Mouse (Mus musculus) testis, adult 2 months (tissue): ENCODE data around the gene Cd300a. TPM values are rescaled to one million over a fixed set of nuclear protein-coding genes. Genes with fewer than 3 reads are reported as not detected.

Source experiments
- H3K27ac ChIP-seq: fragments of 200-500 bp; 2 replicates; pipeline ENCODE4 v1.5.1; 2012; ENCODE audit warnings: low read depth, low read length; ENCODE audit not compliant: control insufficient read depth, insufficient read depth
- H3K27me3 ChIP-seq: fragments of 200-500 bp; 2 replicates; pipeline ENCODE4 v1.6.1; 2012; ENCODE audit warnings: mild to moderate bottlenecking, low read length, moderate library complexity; ENCODE audit not compliant: control insufficient read depth, insufficient read depth
- H3K36me3 ChIP-seq: fragments of 200-500 bp; 2 replicates; pipeline ENCODE4 v1.6.1; 2012; ENCODE audit warnings: mild to moderate bottlenecking, low read length; ENCODE audit not compliant: control insufficient read depth, insufficient read depth
- H3K4me1 ChIP-seq: fragments of 200-500 bp; 2 replicates; pipeline ENCODE4 v1.6.1; 2012; ENCODE audit warnings: low read length; ENCODE audit not compliant: control insufficient read depth, insufficient read depth
- H3K4me3 ChIP-seq: fragments of 200-500 bp; 2 replicates; pipeline ENCODE4 v1.5.1; 2012; ENCODE audit warnings: low read depth, mild to moderate bottlenecking, low read length, moderate library complexity, mixed read lengths; ENCODE audit not compliant: control insufficient read depth
- CTCF ChIP-seq: fragments of 200-500 bp; IDR thresholded peaks from 2 replicates; pipeline ENCODE4 v1.5.1; 2012; ENCODE audit warnings: low read depth, mild to moderate bottlenecking, inconsistent platforms, low read length, moderate library complexity; ENCODE audit not compliant: control insufficient read depth, insufficient read depth, insufficient replicate concordance
- POLR2A ChIP-seq: fragments of 200-500 bp; IDR thresholded peaks from 2 replicates; pipeline ENCODE4 v1.6.1; 2012; ENCODE audit warnings: low read depth, mild to moderate bottlenecking, inconsistent platforms, low read length, moderate library complexity; ENCODE audit not compliant: control insufficient read depth
- polyA plus RNA-seq: library from polyadenylated mRNA; depleted of rRNA; stranded (reverse); fragments of >200 nt; gene quantifications from 2 replicates; pipeline ENCODE4 v1.2.3, GENCODE M21; 2012

Gene Cd300a
- polyA plus RNA-seq, 1 experiment: 0.17 TPM

DNA sequence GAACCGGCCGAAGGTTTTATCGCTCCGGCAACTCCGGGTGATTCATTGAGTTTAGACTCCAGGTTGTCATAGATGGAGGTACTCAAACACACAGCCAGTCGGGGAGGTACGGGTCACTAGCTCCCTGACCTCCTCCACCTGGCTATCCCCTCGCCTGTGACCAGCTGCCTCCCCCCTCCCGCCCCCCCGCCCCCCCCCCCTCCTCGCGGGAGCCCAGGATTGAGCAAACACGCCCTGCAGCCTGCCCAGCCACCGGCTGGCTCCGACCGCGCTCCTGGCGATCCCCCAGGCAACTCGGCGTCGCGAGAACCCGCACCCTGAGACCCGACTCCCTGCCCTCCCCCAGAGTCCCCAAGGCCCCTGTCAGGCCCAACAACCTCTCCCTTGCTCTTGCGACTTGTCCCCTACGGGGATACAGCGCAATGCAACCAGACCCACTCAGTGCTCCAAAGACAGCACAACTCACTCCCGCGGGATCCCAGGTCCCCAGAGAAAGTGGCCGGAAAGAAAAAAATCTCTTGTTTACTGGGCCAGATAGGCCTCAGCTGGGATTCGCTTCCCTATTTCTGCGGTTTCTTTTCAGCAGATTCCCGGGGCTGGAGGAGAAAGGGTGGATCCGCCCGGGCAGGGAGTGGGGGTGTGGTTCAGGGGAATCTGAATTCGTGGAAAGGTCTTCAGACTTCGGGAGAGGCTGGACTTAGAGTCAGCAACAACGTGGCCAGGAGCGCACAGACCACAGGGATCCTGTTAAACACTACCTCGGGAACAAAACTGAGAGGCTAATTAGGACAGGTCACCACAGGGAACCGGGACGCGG lies 39.2 kb upstream of the Cd300a start, which contains the start of gene Gprc5c:
TSS of gene Gprc5c (plus strand) at position 701 of the 817 bp plus-strand sequence.
- Histone ChIP-seq H3K27ac (no peak within 1 kb of the TSS), H3K4me3 (peak within 1 kb of the TSS; percentile 41), H3K4me1 (peaks cover 12% of the 10 kb centered on the region), H3K36me3 (no peaks in the 10 kb centered on the region), H3K27me3 (no peaks in the 10 kb centered on the region; the same call in none of the 2 replicates)
- TF ChIP-seq CTCF (no peak), POLR2A (no peak)

DNA sequence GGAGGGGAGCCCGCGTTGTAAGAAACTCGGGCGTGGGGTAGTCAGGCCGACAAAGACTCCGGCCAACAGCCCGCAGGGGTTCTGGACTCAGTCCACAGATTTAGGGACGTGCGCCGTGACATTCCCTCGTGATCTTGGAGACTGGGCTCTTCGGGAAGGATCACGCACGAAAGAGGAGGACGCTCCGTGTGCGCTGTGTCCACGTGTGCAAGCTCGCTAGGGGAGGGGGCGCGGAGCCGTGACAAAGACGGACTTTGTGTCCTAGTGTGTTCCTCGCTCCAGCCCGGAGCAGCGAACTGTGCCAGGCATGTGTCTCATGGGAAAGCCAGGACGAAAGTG lies 38.6 kb upstream of the Cd300a start:
- Histone ChIP-seq H3K27ac (no peak overlapping the region), H3K36me3 (no peaks in the 10 kb centered on the region), H3K27me3 (no peaks in the 10 kb centered on the region; the same call in none of the 2 replicates), H3K4me1 (peaks cover 12% of the 10 kb centered on the region), H3K4me3 (peak overlapping the region; percentile 41)
- TF ChIP-seq CTCF: no peak
- TF ChIP-seq POLR2A: no peak

DNA sequence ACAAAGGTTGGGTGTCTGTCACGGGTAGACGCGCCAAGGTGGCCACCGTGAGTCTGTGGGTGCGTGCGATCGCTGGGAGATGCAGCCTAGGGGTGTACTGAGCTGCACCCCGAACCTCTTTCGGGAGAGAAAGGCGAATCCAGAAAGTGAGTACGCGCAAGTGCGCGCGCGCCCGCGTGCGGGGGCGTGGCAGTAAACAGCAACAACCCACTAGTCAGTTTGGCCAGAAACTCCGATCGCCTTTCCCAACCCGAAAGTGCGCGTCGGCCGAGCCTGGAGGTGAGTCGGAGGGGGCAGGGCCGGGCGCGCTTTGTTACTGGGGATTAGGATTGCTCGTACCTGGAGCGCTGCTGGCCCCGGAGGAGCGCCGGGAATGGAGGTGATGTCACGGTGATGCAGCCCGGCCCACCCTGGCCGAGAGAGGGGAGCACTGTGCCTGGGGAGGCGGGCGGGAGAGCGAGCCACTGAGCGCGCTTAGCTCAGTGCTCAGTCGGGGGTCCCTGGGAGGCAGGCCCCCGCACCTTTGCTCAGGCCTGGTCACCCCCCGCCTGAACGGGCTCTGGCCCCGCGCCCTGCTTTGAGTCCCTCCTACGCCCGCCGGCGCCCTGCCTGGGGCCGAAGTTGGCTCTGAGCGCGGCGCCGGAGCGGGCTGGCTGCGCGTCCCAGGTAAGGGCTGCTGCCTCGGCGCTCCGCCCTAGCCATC lies 38.1 kb upstream of the Cd300a start:
- TF ChIP-seq POLR2A (no peak), CTCF (no peak)
- peaks cover 12% of the 10 kb centered on the region for H3K4me1 ChIP-seq

DNA sequence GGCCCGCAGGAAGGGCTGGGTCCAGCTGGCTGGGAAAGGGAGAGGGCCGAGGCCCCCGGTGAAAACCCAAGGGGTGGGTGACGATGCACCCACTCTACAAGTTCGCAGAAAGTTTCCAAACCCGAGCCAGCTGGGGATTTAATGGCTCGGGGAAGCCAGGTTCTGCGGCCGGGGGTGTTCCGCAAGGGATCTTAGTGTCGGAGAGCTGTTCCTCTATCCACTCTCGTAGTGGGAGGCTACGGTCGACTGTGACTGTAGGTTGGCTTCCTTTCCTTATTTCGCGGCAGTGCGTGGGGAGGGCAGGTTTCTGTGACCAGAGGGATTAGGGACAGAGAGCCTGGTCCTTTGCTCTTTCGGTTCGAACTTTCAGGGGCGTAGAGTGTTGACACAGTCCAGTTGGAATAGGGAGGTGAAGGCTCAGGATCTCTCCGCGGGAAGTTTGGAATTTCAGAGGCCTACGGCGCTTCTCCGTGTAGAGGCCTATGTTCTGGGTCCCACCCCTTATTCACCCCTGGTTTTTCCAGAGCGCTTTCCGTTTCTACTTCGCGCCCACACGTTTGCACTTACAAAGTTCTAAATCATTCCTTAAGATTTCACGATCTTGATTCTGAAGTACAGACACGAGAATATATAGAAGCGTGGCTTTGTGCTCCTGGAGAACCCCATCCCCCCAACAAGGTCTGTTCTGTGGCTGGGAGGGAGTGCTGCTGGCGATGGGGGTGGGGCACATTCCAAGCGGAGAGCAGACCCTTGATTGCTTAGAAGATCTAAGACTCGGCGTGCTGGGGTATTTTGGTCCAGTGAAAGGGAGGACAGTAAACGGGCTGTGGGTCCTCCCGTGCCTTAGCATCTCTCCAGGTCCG lies 37.3 kb upstream of the Cd300a start:
- Histone ChIP-seq H3K36me3 (no peaks in the 10 kb centered on the region), H3K4me1 (peaks cover 12% of the 10 kb centered on the region), H3K4me3 (peak overlapping the region; percentile 41), H3K27me3 (no peaks in the 10 kb centered on the region; the same call in none of the 2 replicates), H3K27ac (no peak overlapping the region)
- TF ChIP-seq POLR2A: no peak
- no peak for TF ChIP-seq CTCF

More for the DNA sequence above, 38.1 kb upstream of the Cd300a start:
- H3K36me3 ChIP-seq: no peaks in the 10 kb centered on the region
- H3K27ac ChIP-seq: no peak overlapping the region
- peak overlapping the region; percentile 41 for H3K4me3 ChIP-seq
- H3K27me3 ChIP-seq: no peaks in the 10 kb centered on the region; the same call in none of the 2 replicates

DNA sequence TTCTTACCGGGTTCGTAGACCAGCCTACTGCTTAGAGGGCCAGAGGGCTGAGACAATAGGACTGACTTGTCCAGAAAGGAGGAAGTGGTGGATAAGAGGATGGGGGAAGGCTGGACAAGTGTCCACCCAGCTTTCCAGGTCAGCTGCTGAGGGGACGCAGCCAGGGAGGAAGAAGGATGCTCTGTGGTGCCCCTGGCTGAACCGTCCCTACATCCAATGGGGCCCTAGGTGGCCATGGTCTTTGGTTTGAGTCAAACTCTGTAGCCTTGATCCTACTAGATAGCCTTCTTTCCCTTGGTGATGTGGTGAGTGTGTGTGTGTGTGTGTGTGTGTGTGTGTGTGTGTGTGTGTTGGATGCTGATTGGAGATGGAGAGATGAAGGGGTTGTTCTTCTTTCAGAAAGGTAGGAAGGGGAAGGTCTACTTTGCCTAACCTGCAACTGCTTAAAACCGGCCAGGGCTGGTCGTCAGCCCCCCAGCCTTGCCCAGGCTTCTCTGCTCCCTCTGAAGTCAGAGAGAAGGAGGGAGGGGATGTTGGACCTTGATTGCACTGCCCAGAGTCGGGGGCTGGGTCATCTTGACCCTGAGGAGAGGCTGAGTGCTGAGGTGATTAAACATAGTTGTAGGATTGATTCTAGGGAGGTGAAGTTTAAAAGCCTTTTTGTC lies 36.5 kb upstream of the Cd300a start:
- Histone ChIP-seq H3K27me3 (no peaks in the 10 kb centered on the region; the same call in none of the 2 replicates), H3K27ac (no peak overlapping the region)

DNA sequence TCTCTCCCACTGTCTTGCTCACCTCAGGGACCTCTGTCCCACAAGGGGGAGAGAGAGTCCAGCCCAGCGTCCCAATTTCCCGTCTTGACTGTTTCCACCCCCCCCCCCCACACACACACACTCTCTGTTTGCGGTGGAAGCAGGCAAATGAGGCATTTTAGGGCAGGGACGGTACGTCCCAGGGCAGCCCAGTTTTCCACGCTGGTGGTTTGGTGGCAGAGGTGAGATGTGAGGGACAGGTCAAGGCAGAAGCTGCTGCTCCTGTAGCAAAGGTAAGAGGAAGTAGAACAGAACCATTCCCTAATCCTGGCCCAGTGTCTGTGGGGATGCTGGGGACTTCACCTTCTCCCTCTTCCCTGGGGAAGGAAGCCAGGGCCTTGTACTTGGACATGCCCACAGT lies 35.3 kb upstream of the Cd300a start:
- Histone ChIP-seq H3K27ac (no peak overlapping the region), H3K36me3 (no peaks in the 10 kb centered on the region), H3K4me3 (no peak overlapping the region), H3K27me3 (no peaks in the 10 kb centered on the region; the same call in none of the 2 replicates), H3K4me1 (peaks cover 12% of the 10 kb centered on the region)
- TF ChIP-seq POLR2A (no peak), CTCF (no peak)

More for the DNA sequence above, 36.5 kb upstream of the Cd300a start:
- Histone ChIP-seq H3K4me3 (no peak overlapping the region), H3K4me1 (peaks cover 12% of the 10 kb centered on the region), H3K36me3 (no peaks in the 10 kb centered on the region)
- no peak for TF ChIP-seq CTCF
- no peak for TF ChIP-seq POLR2A
